ENCODE assay signal across 28 mouse cellular contexts in the genomic region with DNA sequence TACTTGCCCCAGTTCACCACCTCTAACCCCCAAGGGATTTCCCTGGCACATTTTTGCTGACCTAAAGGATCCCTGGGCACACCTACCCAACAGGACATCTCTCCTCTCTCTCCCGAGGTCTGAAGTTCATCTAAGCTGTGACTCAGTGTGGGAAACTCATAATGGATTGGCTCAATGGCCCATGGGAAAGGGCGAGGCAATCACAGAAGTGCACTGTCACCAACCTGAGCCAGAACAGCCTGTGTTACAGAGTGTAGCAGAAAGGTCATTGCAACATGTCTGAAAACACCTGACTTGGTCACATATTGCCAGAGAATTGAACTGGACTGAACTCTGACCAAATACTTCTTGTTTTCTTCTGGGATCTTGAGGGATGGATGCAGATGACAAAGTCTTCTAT.
A peak's percentile ranks its signal among the peaks of the same experiment; 100 is the strongest.
DNase-seq lines count a peak whose midpoint lies in the region; ATAC-seq and TF ChIP-seq lines count a peak whose summit lies in the region.
"Had no signal": no experiment of that assay in that cellular context is flagged by ENCODE, and none has a peak within 500 bp of the region (broad histone marks: within the 10 kb centered on the region; RNA-seq: fewer than 3 reads in every experiment).

No protein-coding gene starts in this region.

- no peak overlapping the region for H3K4me2 ChIP-seq in liver, embryonic 12.5 days
- no peak overlapping the region for H3K4me2 ChIP-seq in intestine, embryonic 16.5 days (ENCODE audit: low read depth, low read length)
- H3K4me2 ChIP-seq in midbrain, embryonic 14.5 days (ENCODE audit: low read length), result no peak overlapping the region
- H3K4me2 ChIP-seq: forebrain, embryonic 12.5 days; kidney, embryonic 15.5 days; liver, embryonic 13.5 days; lung, embryonic 14.5 days; neural tube, embryonic 12.5 days had no signal

- TF ChIP-seq POLR2A in liver, adult 2 months (IDR thresholded peaks at IDR 0.05; ENCODE audit: extremely low read depth, insufficient read depth, low read length), result no peak

- H3K9me3 ChIP-seq in liver, embryonic 12.5 days (replicated peaks), result no peaks in the 10 kb centered on the region
- H3K9me3 ChIP-seq in intestine, embryonic 16.5 days (ENCODE audit: control insufficient read depth, low read length), result no peaks in the 10 kb centered on the region
- no peaks in the 10 kb centered on the region for H3K9me3 ChIP-seq in midbrain, embryonic 14.5 days (ENCODE audit: control insufficient read depth, low read length)
- H3K9me3 ChIP-seq: forebrain, embryonic 12.5 days; hindbrain, embryonic 10.5 days; kidney, embryonic 15.5 days; liver, embryonic 13.5 days; neural tube, embryonic 12.5 days had no signal

- WGBS in liver, adult 2 months, result 18% methylated on average over 2 of the region's 2 CpGs
- WGBS in liver, embryonic 12.5 days (ENCODE audit: insufficient replicate concordance), result 46% methylated on average over 2 of the region's 2 CpGs
- WGBS in intestine, embryonic 16.5 days, result 53% methylated on average over 2 of the region's 2 CpGs
- 81% methylated on average over 2 of the region's 2 CpGs for WGBS in midbrain, embryonic 14.5 days

- no peaks in the 10 kb centered on the region for H3K27me3 ChIP-seq in liver, adult 2 months (ENCODE audit: control insufficient read depth, insufficient read depth, low read length)
- H3K27me3 ChIP-seq in liver, embryonic 12.5 days (replicated peaks), result no peaks in the 10 kb centered on the region; the same call in none of the 2 replicates
- H3K27me3 ChIP-seq in intestine, embryonic 16.5 days (replicated peaks; ENCODE audit: control insufficient read depth, insufficient read depth, low read length), result no peaks in the 10 kb centered on the region
- H3K27me3 ChIP-seq in midbrain, embryonic 14.5 days (ENCODE audit: control insufficient read depth, insufficient read depth, low read length), result no peaks in the 10 kb centered on the region
- H3K27me3 ChIP-seq: CH12.LX; kidney, embryonic 15.5 days; neural tube, embryonic 12.5 days had no signal

- H3K27ac ChIP-seq in liver, adult 2 months (replicated peaks; ENCODE audit: insufficient read depth, low read depth, low read length), result no peak overlapping the region
- H3K27ac ChIP-seq in liver, embryonic 12.5 days, result no peak overlapping the region
- no peak overlapping the region for H3K27ac ChIP-seq in intestine, embryonic 16.5 days (ENCODE audit: low read length)
- H3K27ac ChIP-seq in midbrain, embryonic 14.5 days (replicated peaks; ENCODE audit: low read depth, low read length), result no peak overlapping the region
- H3K27ac ChIP-seq: forebrain, embryonic 12.5 days; hindbrain, embryonic 10.5 days; kidney, embryonic 15.5 days; liver, embryonic 13.5 days; neural tube, embryonic 12.5 days had no signal

- peak; percentile 92 for DNase-seq in liver, adult 2 months (ENCODE audit: extremely low read depth, low read depth, low spot score)
- peak; percentile 40 for DNase-seq in yolk sac, embryonic 10.5 days (ENCODE audit: low spot score)
- DNase-seq in layer of hippocampus, adult 18-20 months (ENCODE audit: low spot score in 2 of 2), result no peak
- DNase-seq in midbrain, embryonic 14.5 days, result no peak
- DNase-seq: adrenal gland, adult 8-10 months; cerebellum, adult 2 months; cerebellum, postnatal 14 days; gastrocnemius, postnatal 25 days; heart, postnatal 14 days; kidney, adult 11 months; kidney, postnatal 36 days; layer of hippocampus, adult 9-11 months; liver, embryonic 13.5 days; lung, embryonic 14.5 days; lung, postnatal 14 days; thymus, postnatal 14 days had no signal

- no peak overlapping the region for H3K4me3 ChIP-seq in liver, adult 2 months (ENCODE audit: insufficient read depth, low read depth, low read length)
- H3K4me3 ChIP-seq in liver, embryonic 12.5 days, result no peak overlapping the region
- H3K4me3 ChIP-seq in intestine, embryonic 16.5 days (ENCODE audit: low read length), result no peak overlapping the region
- H3K4me3 ChIP-seq in midbrain, embryonic 14.5 days (replicated peaks; ENCODE audit: low read depth, low read length), result no peak overlapping the region
- H3K4me3 ChIP-seq: erythroblast, embryonic 14.5 days; forebrain, embryonic 12.5 days; hindbrain, embryonic 10.5 days; kidney, embryonic 15.5 days; liver, embryonic 13.5 days; myocyte; neural tube, embryonic 12.5 days had no signal

- H3K79me2 ChIP-seq in liver, adult 2 months (ENCODE audit: control insufficient read depth, insufficient read depth, low read length), result no peaks in the 10 kb centered on the region

- TF ChIP-seq CTCF in liver, adult 2 months (IDR thresholded peaks at IDR 0.05; ENCODE audit: low read depth, low read length), result no peak

- H3K9ac ChIP-seq in liver, adult 2 months (ENCODE audit: low read depth, low read length), result no peak overlapping the region
- H3K9ac ChIP-seq in liver, embryonic 12.5 days, result no peak overlapping the region
- H3K9ac ChIP-seq in intestine, embryonic 16.5 days (ENCODE audit: low read depth, low read length), result no peak overlapping the region
- H3K9ac ChIP-seq in midbrain, embryonic 14.5 days (replicated peaks; ENCODE audit: low read length), result no peak overlapping the region
- H3K9ac ChIP-seq: forebrain, embryonic 12.5 days; kidney, embryonic 15.5 days; liver, embryonic 13.5 days; lung, embryonic 14.5 days; neural tube, embryonic 12.5 days had no signal

- ATAC-seq in liver, embryonic 12.5 days, result no peak
- peak; percentile 42 for ATAC-seq in granulocyte monocyte progenitor cell, adult 5-6 weeks (replicated peaks; ENCODE audit: poor library complexity, severe bottlenecking)
- peak; percentile 87 for ATAC-seq in intestine, embryonic 16.5 days
- no peak for ATAC-seq in midbrain, embryonic 14.5 days (ENCODE audit: low FRiP score, low TSS enrichment)
- ATAC-seq: activated CD4-positive, CD25-positive, alpha-beta regulatory T cell, adult 4 months; hindbrain, embryonic 16.5 days had no signal

- H3K4me1 ChIP-seq in liver, adult 2 months (ENCODE audit: control insufficient read depth, insufficient read depth, low read length), result peaks cover 7% of the 10 kb centered on the region
- no peaks in the 10 kb centered on the region for H3K4me1 ChIP-seq in liver, embryonic 12.5 days
- peaks cover 5% of the 10 kb centered on the region; the same call in 1 of the 2 replicates for H3K4me1 ChIP-seq in intestine, embryonic 16.5 days (ENCODE audit: control insufficient read depth, insufficient read depth, low read length)
- peaks cover 15% of the 10 kb centered on the region for H3K4me1 ChIP-seq in midbrain, embryonic 14.5 days (ENCODE audit: control insufficient read depth, insufficient read depth, low read length)

- H3K36me3 ChIP-seq in liver, adult 2 months (ENCODE audit: control insufficient read depth, insufficient read depth, low read length), result no peaks in the 10 kb centered on the region
- H3K36me3 ChIP-seq in liver, embryonic 12.5 days, result no peaks in the 10 kb centered on the region
- H3K36me3 ChIP-seq in intestine, embryonic 16.5 days (ENCODE audit: control insufficient read depth, insufficient read depth, low read length), result no peaks in the 10 kb centered on the region
- no peaks in the 10 kb centered on the region for H3K36me3 ChIP-seq in midbrain, embryonic 14.5 days (ENCODE audit: control insufficient read depth, insufficient read depth, low read length)
- H3K36me3 ChIP-seq: forebrain, embryonic 12.5 days; hindbrain, embryonic 10.5 days; kidney, embryonic 15.5 days; liver, embryonic 13.5 days; neural tube, embryonic 12.5 days had no signal

Comparison
In these comparisons a context has a peak if more than half of its experiments do, and no peak if none do; other contexts are left out.
1. DNase-seq: peak in liver, adult 2 months (single experiment) and yolk sac, embryonic 10.5 days (single experiment); none in layer of hippocampus, adult 18-20 months (0 of 2) and midbrain, embryonic 14.5 days (single experiment).
2. ATAC-seq: peak in granulocyte monocyte progenitor cell, adult 5-6 weeks (single experiment) and intestine, embryonic 16.5 days (single experiment); none in liver, embryonic 12.5 days (single experiment) and midbrain, embryonic 14.5 days (single experiment).